Mouse (Mus musculus): ENCODE measurements around the gene 9130213A22Rik. TPM values are rescaled to one million over a fixed set of nuclear protein-coding genes. Genes with fewer than 3 reads are reported as not detected.

Gene 9130213A22Rik
- polyA plus RNA-seq, 1 experiment from 2014 or later = 0.11 TPM

DNA sequence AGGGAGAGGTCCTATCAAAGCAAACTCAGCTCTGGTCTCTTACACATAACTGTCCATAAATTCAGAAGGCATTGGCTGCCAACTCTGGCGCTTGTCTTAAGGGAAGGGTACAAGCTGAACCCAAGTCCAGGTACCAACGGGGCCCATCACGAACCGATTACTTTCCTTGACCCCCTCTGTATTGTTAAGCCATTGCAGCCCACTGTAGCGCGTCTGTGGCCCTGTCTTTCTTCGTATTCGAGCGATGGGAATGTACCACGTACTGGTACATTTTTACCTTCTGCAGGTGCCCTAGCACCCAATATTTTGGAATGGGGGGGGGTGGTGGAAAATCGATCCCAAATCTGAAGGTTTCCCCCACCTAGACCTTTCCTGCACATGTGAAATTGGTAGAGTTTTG is 50.2 kb downstream of the 9130213A22Rik start:
- no peak for DNase-seq (ENCODE audit: extremely low spot score, low spot score)
- no peaks in the 10 kb centered on the region for H3K9me3 ChIP-seq
- no peaks in the 10 kb centered on the region for H3K27me3 ChIP-seq (ENCODE audit: poor library complexity, severe bottlenecking)
- H3K36me3 ChIP-seq (replicated peaks) = no peaks in the 10 kb centered on the region
- WGBS = 85% methylated on average over 11 of the region's 11 CpGs
- H3K4me1 ChIP-seq = peaks cover 48% of the 10 kb centered on the region
- H3K4me3 ChIP-seq = peak overlapping the region; percentile 48
- H3K27ac ChIP-seq = peak overlapping the region; percentile 95

DNA sequence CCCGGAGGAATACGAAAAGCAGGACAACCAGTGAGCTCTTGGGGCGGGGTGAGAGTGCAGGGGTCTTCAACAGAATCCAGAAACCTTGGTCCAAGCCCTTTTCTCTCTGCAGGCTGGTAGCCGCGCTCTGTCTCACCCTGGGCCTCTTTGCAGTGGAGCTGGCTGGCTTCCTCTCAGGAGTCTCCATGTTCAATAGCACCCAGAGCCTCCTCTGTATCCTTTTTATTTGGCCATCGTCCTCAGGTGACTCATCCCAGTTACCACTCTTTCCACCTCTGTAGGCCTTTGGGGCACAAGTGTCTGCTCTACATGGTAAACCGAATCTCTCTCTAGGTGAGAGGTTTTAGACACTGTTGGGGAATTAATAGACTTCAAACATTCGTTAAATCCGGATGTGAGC is 51.1 kb downstream of the 9130213A22Rik start:
- Histone ChIP-seq H3K4me3 (peak overlapping the region; percentile 75), H3K4me1 (peaks cover 58% of the 10 kb centered on the region), H3K9me3 (no peaks in the 10 kb centered on the region), H3K27me3 (ENCODE audit: poor library complexity, severe bottlenecking) (no peaks in the 10 kb centered on the region), H3K36me3 (replicated peaks) (no peaks in the 10 kb centered on the region), H3K27ac (peak overlapping the region; percentile 95)
- no peak for DNase-seq (ENCODE audit: extremely low spot score, low spot score)
- WGBS = 25% methylated on average over 9 of the region's 9 CpGs

DNA sequence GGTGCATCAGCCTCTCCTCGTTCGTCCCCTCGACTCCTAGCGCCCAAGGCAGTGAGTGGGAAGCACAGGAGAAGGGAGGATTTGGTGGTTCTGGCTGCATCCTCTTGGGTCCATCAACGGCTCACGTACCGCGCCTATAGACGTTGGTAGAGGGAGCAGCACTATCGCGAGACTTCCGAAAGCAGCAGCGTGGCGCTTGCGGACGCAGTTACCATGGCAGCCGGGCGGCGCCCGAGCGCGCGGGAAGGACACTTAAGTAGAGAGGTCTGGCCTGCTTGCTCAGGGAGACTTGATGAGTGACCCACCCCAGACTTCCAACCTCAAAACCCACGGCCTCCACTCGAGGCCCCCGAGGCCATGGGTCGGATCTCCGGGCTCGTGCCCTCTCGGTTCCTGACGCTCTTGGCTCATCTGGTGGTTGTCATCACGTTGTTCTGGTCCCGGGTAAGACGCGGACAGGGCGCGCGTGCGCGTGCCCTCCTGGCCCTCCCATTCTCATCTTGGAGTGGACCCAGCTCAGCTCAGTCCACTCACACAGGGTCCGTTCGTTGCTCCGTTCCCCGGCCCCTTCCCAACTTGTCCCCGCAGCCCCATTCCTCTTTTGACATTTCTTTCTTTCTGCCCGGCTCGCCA is 51.7 kb downstream of the 9130213A22Rik start, which contains the start of gene Tmem107:
Gene Tmem107 (plus strand): TSS at position 217 of the 633 bp plus-strand sequence.
- Histone ChIP-seq H3K9me3 (no peaks in the 10 kb centered on the region), H3K36me3 (replicated peaks) (no peaks in the 10 kb centered on the region), H3K4me1 (peaks cover 63% of the 10 kb centered on the region), H3K27me3 (ENCODE audit: poor library complexity, severe bottlenecking) (no peaks in the 10 kb centered on the region), H3K27ac (peak within 1 kb of the TSS; percentile 95), H3K4me3 (peak within 1 kb of the TSS; percentile 75)
- under 1% methylated on average over 47 of the region's 47 CpGs for WGBS
- peak; percentile 94 for DNase-seq (ENCODE audit: extremely low spot score, low spot score)

GRCm38 (mm10) chr11:69070093-69070492 is 52.3 kb downstream of the 9130213A22Rik start:
- no peaks in the 10 kb centered on the region for H3K36me3 ChIP-seq (replicated peaks)
- peaks cover 63% of the 10 kb centered on the region for H3K4me1 ChIP-seq
- under 1% methylated on average over 13 of the region's 13 CpGs for WGBS
- H3K27me3 ChIP-seq (ENCODE audit: poor library complexity, severe bottlenecking) = no peaks in the 10 kb centered on the region
- no peak for DNase-seq (ENCODE audit: extremely low spot score, low spot score)
- H3K4me3 ChIP-seq = peak overlapping the region; percentile 75
- H3K9me3 ChIP-seq = no peaks in the 10 kb centered on the region
- peak overlapping the region; percentile 95 for H3K27ac ChIP-seq

Other genes starting within 250 kb of the 9130213A22Rik start
- gene Rnf222, start 234.0 kb downstream of the 9130213A22Rik start, polyA plus RNA-seq (2016; fragmentation: Nextera tagmentation; extraction: Ambion mirVana) = 0.05 and 0.11 TPM in 2 replicates
- gene Rpl26, start 221.0 kb downstream of the 9130213A22Rik start, polyA plus RNA-seq (2016; fragmentation: Nextera tagmentation; extraction: Ambion mirVana) = 1,077 and 1,081 TPM in 2 replicates
- not detected in 2 replicates for gene Odf4, start 195.5 kb downstream of the 9130213A22Rik start, polyA plus RNA-seq (2016; fragmentation: Nextera tagmentation; extraction: Ambion mirVana)
- gene Arhgef15, start 165.1 kb downstream of the 9130213A22Rik start, polyA plus RNA-seq (2016; fragmentation: Nextera tagmentation; extraction: Ambion mirVana) = 6.7 and 6.8 TPM in 2 replicates
- 1.9 and 2.1 TPM in 2 replicates for gene Slc25a35, start 154.5 kb downstream of the 9130213A22Rik start, polyA plus RNA-seq (2016; fragmentation: Nextera tagmentation; extraction: Ambion mirVana)
- gene Rangrf, start 147.4 kb downstream of the 9130213A22Rik start, polyA plus RNA-seq (2016; fragmentation: Nextera tagmentation; extraction: Ambion mirVana) = 90.7 and 97.5 TPM in 2 replicates
- 70.5 and 72.8 TPM in 2 replicates for gene Pfas, start 114.1 kb downstream of the 9130213A22Rik start, polyA plus RNA-seq (2016; fragmentation: Nextera tagmentation; extraction: Ambion mirVana)
- 79.6 and 86.1 TPM in 2 replicates for gene Ctc1, start 106.7 kb downstream of the 9130213A22Rik start, polyA plus RNA-seq (2016; fragmentation: Nextera tagmentation; extraction: Ambion mirVana)
- gene Aurkb, start 76.9 kb downstream of the 9130213A22Rik start, polyA plus RNA-seq (2016; fragmentation: Nextera tagmentation; extraction: Ambion mirVana) = 227 and 236 TPM in 2 replicates
- gene Borcs6, start 62.9 kb downstream of the 9130213A22Rik start, polyA plus RNA-seq (2016; fragmentation: Nextera tagmentation; extraction: Ambion mirVana) = 3.8 and 4.1 TPM in 2 replicates
- gene Tmem107, start 51.8 kb downstream of the 9130213A22Rik start, polyA plus RNA-seq (2016; fragmentation: Nextera tagmentation; extraction: Ambion mirVana) = 60.8 and 61.0 TPM in 2 replicates
- gene Vamp2, start 34.1 kb downstream of the 9130213A22Rik start, polyA plus RNA-seq (2016; fragmentation: Nextera tagmentation; extraction: Ambion mirVana) = 51.3 and 57.6 TPM in 2 replicates
- 7.3 and 9.0 TPM in 2 replicates for gene Per1, start 27.4 kb downstream of the 9130213A22Rik start, polyA plus RNA-seq (2016; fragmentation: Nextera tagmentation; extraction: Ambion mirVana)
- 0.16 and 0.17 TPM in 2 replicates for gene Hes7, start 2.2 kb downstream of the 9130213A22Rik start, polyA plus RNA-seq (2016; fragmentation: Nextera tagmentation; extraction: Ambion mirVana)
- 0.26 and 0.28 TPM in 2 replicates for gene Aloxe3, start 3.3 kb upstream of the 9130213A22Rik start, polyA plus RNA-seq (2016; fragmentation: Nextera tagmentation; extraction: Ambion mirVana)
- 0.05 TPM in 1 of 2 replicates, not detected in the other for gene Alox12b, start 34.4 kb upstream of the 9130213A22Rik start, polyA plus RNA-seq (2016; fragmentation: Nextera tagmentation; extraction: Ambion mirVana)
- gene Alox8, start 75.3 kb upstream of the 9130213A22Rik start, polyA plus RNA-seq (2016; fragmentation: Nextera tagmentation; extraction: Ambion mirVana) = 0.10 TPM in 1 of 2 replicates, not detected in the other
- gene Gucy2e, start 114.4 kb upstream of the 9130213A22Rik start, polyA plus RNA-seq (2016; fragmentation: Nextera tagmentation; extraction: Ambion mirVana) = 0.04 and 0.06 TPM in 2 replicates
- gene Cntrob, start 201.2 kb upstream of the 9130213A22Rik start, polyA plus RNA-seq (2016; fragmentation: Nextera tagmentation; extraction: Ambion mirVana) = 37.7 and 44.2 TPM in 2 replicates
- gene Trappc1, start 201.4 kb upstream of the 9130213A22Rik start, polyA plus RNA-seq (2016; fragmentation: Nextera tagmentation; extraction: Ambion mirVana) = 170 and 179 TPM in 2 replicates
- gene Kcnab3, start 203.7 kb upstream of the 9130213A22Rik start, polyA plus RNA-seq (2016; fragmentation: Nextera tagmentation; extraction: Ambion mirVana) = 1.1 and 1.2 TPM in 2 replicates
- gene Rnf227, start 217.9 kb upstream of the 9130213A22Rik start, polyA plus RNA-seq (2016; fragmentation: Nextera tagmentation; extraction: Ambion mirVana) = 17.0 and 19.7 TPM in 2 replicates
- gene Chd3, start 246.8 kb upstream of the 9130213A22Rik start, polyA plus RNA-seq (2016; fragmentation: Nextera tagmentation; extraction: Ambion mirVana) = 40.7 and 44.9 TPM in 2 replicates

Data from forebrain, embryonic 10.5 days (tissue).